Mouse (Mus musculus): ENCODE measurements around the gene Gm32742.

Gm32742 gene

DNA sequence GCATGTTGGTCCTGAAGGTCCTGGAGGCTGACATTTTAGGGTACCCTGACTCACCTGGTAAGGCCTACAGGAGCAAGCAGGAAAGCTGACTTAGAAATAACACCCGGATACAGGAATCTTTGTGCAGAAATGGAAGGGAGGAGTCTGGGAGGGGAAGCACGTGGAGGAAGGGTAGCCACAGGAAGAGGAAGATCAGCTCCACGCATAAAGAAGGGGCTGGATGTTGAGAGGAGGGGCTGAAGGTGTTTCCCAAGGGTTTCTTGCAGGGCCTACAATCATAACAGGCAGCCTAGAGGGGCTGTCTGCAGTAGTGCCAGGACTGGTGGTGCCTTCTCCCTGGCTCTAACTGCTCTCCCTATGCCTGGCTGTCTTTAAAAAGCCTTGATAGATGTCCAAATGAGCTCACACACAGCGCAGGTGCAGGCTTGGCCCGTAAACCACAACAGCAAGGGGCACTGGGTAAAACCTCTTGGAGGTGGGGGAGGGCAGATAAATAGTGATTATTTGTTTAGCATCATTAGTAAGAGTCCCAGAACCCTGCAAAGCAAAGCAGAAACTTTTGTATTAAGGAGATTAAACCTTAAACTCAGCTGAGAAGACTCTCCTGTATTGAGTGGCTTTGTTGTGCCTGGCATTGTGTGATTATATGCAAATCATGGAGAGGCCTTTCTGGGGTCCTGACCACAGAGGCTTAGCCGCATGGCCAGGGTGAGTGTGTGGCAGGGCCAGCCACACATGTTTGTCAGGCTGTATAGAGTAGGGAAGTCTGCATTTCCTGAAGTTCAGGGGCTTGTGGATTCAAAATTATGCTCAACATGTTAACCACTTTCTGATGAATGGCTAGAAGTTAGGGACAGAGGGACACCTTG lies at the start of gene Gm32742:
Gene Gm32742, minus strand, starts transcription at position 206 of the 869 bp plus-strand sequence.
- DNase-seq (ENCODE audit: low read depth, low spot score), result no peak

DNA sequence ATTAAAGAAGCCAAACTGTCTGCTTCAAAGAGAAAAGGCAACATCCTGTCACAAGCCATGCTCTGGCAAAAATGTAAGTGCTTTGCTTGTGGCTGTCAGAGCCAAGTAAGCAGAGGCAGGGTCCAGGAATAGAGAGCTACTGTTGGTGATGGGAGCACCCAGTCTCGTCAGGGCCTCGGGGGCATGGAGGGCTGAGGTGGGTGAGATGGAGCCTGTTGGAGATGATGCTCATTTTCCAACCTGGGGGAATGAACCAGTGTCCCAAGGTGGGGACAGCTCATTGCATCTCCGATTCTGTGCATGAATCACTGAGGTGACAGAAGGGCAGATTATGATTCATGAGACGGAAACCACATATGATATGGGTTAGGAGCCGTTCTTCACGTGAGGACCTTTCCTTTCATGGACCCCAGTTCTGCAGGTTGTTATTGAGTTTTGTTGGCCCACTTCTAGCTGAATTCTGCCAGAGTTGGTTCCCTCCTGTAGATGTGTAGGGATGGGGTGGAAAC lies 48.5 kb upstream of the Gm32742 start:
- no peak for DNase-seq (ENCODE audit: low read depth, low spot score)

DNA sequence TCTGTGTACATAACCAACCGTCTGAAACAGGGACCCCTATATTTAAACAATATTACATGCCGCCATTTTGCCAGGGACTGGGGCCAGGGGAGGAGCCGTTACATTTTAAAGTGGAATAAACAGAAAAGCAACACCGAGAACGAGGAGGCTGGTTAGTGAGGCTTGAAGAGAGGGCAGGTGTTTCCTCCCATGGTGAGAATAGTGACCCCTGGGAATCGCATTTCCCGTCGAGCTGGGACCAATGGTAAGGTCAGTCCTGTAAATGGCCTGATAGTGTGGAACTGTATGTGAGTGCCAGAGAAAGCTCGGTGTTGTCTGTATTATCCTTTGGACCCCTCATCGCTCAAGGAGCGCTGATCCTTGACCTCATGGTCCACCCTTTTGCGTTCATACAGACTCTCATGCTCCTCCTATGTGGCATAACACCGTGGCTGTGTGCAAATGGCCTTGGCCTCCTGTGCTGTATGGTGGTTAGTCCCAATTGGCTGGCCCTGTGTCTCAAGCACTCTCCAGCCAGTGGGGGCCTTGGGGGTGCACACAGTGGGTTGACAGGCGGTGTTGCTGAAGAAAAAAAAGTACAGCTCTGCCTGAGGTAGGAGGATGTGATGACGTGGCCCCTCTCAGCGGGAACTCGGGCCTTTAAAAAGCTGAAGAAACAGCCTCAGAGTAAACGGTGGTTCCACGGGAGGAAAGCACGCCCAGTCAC lies 47.9 kb upstream of the Gm32742 start, which contains the start of gene Pou2af1:
Gene Pou2af1, plus strand, starts transcription at position 686 of the 706 bp plus-strand sequence.
- DNase-seq (ENCODE audit: low read depth, low spot score), result no peak

DNA sequence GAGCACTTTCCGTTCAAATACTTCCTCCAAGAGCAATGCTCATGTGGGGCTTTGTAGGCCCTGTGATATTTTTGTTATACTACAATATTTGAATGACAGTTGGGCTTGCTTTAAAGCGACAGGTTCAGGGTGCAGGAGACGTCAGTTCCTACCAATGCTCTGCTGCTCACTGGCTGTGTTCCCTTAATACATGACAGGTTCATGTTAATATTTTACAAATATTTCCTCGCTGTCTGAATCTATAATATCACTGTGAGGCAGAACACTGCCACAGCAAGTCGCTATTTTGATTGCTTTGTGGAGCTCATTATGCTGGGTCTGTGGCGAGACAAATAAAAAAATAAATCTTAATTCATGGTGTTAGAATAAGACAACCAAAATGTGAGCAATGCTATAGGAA lies 45.9 kb upstream of the Gm32742 start:
- DNase-seq (ENCODE audit: low read depth, low spot score), result no peak

DNA sequence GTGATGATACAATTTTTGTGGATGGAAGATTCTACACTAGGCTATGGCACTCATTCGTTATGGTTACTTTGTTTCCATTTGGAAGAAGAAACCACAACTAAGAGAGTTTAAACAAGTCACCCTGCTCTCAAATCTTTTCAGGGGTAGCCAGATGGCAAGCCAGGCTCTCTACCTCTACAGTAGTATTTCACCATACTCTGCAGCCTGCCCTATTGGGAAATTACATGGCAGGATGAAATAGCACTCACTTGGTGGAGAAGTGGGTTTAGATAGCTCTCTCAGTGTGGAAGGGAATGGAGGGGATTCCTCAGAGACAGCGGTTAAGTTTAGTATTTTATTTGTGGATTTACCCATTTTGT lies 43.6 kb upstream of the Gm32742 start:
- no peak for DNase-seq (ENCODE audit: low read depth, low spot score)

DNA sequence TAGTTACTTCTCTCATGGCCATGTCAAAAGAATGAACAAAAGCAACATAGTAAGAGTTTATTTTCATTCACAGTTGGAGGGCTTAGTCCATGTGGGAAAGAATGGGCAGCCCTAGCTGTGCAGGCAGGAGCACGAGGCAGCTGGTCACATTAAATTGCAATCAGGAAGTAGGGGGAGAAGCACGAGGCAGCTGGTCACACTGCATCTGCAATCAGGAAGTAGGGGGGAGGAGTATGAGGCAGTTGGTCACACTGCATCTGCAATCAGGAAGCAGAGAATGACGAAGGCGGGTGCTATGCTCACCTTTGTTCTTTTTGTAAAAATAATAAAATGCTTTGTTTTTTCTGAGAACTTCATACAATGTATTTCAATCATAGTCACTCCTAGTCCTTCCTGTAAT lies 29.5 kb upstream of the Gm32742 start:
- DNase-seq (ENCODE audit: low read depth, low spot score), result no peak

DNA sequence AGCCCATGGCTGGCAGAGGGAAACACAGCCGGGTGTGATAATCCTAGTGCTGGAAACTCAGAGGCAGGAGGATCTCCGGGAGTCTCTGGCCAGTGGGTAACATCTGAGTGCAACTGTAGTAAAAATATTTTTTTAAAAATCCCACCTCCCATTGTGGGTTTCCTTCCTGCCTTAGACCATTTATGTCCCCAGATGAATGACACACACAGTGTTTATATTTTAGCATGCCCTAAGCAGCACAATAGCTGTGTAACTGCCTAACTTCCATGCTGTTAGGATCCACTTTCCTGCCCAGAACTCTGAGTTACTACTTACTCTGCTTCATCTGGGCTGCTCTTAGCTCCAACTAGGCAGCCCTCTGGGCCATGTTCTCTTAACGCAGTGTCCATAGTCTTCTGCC lies 25.3 kb upstream of the Gm32742 start:
- DNase-seq (ENCODE audit: low read depth, low spot score), result no peak

DNA sequence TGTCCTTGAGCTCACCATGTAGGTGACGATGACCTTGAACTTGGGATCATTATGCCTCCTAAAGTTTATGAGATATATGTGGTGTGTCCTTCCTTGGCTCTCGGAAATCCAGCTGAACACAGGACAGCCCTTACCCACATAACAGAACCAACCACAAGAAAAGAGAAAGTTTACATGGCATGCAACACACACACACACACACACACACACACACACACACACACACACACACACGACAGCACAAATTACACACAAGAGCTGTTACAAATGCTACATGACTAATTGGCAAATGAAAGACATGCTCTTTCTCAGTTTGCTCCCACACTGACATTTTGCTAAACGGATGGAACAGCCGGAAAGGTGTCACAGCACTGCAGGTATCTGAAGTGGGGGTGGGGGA lies 20.6 kb upstream of the Gm32742 start:
- no peak for DNase-seq (ENCODE audit: low read depth, low spot score)

DNA sequence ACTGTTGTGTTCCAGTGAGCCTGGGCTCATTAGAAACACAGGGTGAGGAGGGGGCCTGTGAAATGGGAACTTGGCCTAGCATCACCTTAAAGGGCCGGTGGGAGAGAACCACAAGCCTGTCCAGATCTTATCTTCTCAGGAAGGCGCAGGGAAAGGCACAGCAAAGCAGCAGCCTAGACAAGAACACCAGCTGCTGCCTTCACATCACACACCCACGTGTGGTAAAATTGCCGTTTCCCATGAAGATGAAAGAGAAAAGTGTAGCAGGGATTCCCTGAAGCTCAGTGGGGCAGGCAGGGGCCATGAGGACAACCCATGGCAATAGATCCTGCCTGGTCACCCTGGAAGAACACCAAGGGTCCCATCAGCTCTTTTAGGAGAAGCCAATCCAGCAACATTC lies 20.1 kb upstream of the Gm32742 start:
- DNase-seq (ENCODE audit: low read depth, low spot score), result no peak

DNA sequence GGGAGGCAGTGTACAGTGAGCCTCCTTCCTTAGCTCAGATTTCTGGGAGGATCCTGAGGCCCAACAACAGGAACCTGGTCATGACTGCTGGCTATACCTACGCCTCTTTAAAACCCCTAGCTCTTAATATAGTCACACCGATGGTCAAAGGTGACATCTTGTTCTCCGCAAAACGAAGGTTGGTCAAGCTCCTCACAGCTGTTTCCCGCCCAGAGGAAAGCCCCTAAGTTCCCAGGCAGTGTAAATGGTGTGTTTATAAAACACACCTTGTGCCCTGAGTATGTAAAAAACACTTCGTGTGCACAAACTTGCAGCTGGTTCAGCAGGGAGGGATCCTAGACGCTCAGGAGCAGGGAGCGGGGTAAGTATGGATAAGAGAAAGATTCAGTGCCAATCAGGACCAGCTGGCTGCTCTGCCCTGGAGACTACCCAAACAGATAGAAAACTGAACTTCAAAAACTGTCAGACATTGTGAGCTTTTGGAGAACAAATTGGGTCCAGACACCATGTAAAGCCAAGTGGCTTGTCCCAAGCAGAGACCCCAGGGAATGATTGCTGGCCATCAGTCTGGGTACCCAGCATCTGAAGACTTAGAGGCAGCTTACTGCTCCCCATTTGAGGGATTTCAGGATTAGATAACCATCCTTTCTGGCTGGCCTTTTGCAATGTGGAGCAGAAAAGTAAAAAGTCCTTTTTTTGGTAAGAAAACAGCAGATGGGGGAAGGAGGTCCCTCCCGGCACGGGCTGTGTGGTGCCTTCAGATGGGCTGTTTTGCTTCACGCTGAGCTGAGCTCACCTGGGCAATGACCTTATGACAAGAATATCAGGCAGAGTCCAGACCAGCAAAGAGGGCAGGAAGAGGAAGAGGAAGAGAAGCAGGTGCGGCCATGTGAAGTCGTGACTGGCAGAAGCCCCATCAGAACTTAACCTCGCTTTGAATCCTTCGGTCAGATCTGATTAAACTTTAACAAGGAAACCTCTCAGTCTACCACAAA lies 17.7 kb upstream of the Gm32742 start:
- DNase-seq (ENCODE audit: low read depth, low spot score), result no peak

DNA sequence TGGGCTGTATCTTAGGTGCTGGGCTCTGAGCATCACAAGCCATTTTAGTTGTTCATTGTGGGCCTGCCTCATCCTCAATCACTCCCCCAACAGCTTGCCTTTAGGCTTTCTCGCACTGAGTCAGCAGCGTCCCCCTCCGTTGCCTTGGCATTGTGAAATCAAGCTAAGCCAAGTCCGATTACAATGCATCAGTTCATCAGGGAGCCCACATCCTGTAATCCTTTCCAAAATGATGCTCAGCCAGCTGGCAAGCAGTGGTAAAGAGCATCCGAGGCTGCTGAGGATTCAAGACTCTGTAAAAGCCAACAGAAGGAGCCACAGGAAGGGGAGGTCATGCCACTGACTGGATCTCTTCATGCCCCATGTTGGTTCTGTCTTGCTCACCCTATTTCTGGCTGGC lies 15.3 kb upstream of the Gm32742 start:
- DNase-seq (ENCODE audit: low read depth, low spot score), result no peak

DNA sequence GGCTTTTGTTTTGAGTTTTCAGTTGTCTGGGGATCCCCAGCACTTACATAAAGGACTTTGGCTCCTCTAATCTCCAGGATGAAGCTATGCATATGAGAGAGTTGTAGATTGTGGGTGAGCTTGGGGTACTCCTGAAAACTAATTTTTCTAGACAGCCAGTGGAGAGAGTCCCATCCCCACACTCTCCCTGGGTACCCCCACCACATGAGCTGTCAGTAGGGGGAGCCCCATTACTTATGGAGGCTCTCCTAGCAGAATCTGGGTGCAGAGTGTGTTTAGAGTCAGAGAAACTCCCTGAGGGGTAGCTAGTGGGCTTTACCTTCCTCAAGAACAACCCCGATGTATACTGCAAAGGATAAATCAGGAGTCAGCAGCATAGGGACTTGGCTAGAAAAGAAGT lies 13.0 kb upstream of the Gm32742 start:
- no peak for DNase-seq (ENCODE audit: low read depth, low spot score)

DNA sequence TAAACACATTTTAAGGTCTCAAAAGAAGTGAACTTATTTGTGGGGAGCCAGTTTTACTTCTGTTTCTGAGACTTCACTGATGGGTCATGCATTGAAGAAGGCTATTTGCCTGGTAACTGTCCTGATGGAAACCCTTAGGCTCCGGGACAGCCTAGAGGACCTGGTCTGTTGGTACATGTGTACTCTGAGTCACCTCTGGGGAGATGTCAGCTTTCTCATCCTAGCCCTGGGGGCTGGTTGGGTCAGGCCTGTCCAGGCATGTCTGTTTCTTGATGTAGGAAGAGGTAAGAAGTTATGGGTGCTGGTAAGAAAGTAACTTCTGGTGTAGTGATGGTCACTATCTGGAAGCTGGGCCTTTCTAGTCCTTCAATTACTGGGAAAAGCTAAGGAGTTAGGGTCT lies 10.4 kb upstream of the Gm32742 start:
- DNase-seq (ENCODE audit: low read depth, low spot score), result no peak

DNA sequence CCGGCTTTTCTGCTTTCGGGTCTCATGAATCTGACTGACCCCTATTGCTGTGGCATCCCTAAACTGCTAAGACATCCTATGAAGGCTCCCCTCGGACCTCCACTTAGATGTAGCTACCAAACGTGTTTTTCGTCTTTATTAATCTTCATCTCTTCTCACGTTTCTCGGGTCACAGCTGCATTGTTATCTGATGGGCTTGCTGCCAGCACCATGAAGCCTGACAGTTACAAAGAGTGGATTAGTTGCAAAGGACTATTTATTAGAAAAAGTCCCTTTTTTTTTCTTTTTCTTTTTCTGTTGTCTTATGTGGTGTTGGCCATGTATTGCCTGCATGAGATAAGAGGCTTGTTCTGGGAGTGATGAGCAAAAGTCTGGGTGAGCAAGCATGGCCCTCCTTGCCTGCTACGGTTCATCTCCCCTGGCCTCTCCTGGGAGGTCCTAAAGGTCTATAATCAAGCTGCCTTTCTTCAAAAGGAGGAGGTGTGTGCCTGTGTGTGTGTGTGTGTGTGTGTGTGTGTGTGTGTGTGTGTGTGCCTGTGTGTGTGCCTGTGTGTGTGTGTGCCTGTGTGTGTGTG lies 9.7 kb upstream of the Gm32742 start:
- DNase-seq (ENCODE audit: low read depth, low spot score), result no peak

DNA sequence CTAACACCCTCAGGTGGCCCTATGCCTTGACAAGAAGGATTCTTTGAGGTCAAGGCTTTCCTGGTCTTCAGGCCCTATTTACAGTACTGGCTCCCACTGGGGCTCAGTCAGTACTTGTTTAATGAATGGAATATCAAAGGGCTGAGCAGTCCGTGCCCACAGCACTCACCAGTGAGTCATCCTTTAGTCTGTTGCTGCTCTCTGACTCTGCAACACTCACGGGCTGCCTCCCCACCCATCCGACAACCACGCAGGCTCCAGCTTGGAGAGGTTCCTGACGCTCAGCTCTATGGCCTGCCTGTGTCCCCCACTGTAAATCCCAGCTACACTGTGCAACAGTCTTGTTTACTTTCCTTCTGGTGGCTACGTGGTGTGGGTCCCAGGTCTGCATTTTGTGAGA lies 5.0 kb upstream of the Gm32742 start:
- no peak for DNase-seq (ENCODE audit: low read depth, low spot score)

DNA sequence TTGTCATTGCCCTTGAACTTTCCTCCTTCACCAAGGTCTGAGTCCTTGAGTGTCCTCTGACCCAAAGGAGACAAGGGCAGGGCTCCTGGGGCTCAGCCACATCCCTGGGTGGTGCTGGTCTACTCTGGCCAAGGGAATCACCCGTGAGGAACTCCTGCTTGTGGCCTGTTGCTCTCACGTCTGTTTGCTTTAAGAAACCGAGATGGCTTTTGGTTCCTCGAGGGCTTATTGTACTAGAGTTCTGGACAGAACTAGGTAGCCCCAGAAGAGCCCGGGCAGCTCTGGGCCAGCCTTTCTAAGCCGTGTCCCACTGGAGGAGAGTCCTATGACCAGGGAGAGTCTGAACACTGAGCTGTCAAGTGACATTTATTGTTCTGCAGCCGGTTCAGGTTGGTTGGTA lies 3.8 kb upstream of the Gm32742 start:
- DNase-seq (ENCODE audit: low read depth, low spot score), result no peak

DNA sequence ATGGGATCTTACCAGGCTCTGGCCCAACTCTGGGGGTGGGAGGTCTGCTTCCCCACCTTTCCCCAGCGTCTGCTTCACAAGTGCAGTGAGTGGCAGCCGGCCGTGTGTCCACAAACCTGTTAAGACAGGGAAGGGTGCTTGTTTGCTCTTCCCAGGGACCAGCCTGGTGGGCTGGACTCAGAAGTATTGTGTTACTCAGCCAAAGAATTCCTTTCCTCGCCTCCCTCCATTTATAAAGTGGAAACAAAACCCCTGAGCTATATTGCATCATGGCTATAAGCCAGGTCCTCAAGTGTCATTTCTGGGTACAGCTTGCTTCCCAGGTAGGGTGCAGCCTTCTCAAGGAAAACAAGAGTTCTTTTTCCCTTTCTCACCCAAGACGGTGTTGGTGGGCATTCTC lies 3.4 kb upstream of the Gm32742 start:
- no peak for DNase-seq (ENCODE audit: low read depth, low spot score)

DNA sequence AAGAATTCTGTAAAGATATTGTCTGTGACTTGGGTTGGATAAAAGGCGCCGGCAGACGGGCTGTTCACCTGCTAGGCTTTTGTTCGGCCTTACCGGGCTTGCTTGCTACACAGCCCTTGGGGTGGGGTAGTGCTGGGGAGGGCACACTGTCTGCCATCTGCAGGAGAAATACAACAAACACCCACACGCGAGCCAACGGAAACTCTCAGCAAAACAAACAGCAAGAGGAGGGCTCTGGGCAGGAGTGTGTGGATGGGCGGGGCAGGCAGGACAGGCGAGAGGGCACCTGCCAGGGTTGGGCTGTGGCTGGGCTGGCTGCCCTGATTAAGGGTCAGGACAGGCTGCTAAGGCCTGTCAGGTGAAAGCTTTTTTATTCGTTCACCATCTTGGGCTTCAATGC lies 2.6 kb upstream of the Gm32742 start:
- DNase-seq (ENCODE audit: low read depth, low spot score), result no peak

DNA sequence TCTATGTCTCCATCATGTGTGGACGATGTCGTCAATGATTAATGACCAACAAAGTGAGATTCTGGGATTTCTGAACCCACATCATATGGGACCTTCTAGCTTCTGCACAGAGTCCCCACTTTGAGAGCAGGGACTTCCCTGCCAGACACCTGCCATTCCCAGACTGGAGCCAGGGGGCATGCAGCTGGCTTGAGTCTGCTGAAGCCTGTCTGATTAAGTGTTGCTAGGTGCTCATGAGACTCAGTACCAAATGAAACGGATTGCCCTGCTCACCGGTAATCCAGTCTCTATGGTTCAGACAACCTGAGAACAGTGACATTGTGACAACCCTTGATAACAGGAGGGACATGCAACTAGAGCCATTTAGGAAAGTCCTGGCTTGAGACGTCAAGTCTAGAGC lies 1.3 kb downstream of the Gm32742 start:
- no peak for DNase-seq (ENCODE audit: low read depth, low spot score)

DNA sequence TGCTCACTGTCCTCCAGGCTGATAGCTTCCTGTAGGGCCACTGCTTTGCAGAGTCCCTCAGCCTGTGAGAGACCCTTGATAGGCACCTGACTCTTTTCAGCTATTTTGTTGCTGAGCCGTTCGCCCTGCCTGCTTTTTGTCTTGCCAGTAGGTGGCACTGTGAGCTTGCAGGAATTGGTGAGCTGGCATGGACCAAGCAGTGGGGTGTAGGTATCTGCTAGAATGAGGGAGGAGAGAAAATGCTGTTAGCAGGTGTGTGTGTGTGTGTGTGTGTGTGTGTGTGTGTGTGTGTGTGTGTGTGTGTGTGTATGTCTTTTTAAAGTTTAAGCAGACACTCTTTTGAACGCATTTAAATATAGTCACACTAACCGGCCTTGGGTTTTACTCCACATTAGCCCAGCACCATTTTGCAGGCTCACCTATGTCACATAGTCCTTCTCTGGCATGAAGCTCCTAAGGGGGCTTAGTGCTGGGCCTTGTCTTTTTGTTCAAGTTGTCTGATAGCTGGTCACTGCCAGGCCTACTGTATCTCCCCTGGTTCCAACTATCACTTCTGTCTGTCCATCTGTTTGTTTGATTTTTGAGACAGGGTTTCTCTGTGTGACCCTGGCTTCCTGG lies 3.4 kb downstream of the Gm32742 start:
- peak; percentile 34 for DNase-seq (ENCODE audit: low read depth, low spot score)

Measured in WW6 (cell line).